27 mouse cellular contexts compared by ENCODE assay signal in the genomic region with DNA sequence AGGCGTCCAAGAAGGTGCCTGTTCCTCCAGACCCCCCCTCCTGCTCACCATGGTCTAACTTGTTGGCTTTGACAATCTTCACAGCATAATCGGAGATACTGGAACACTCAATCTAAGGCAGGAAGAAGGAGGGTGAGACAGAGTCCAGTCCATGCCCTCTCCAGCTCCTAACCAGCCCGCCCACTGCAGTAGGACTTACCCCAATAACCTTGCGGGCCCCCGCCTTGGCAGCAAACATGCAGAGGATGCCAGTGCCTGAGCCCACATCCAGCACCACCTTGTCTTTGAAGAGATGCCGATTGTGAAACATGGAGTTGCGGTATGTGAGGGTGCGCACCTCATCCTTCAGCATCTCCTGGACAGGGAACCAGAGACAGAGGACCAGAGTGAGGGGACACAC.
"Had no signal": no experiment of that assay in that cellular context is flagged by ENCODE, and none has a peak within 500 bp of the region (broad histone marks: within the 10 kb centered on the region; RNA-seq: fewer than 3 reads in every experiment).

No protein-coding gene starts in this region.

- H3K9me3 ChIP-seq: heart, embryonic 13.5 days; heart, embryonic 15.5 days; hindbrain, embryonic 10.5 days; hindbrain, embryonic 12.5 days; intestine, embryonic 15.5 days; limb, embryonic 12.5 days; liver, embryonic 13.5 days; liver, embryonic 15.5 days had no signal

- H3K4me3 ChIP-seq: gastrocnemius, adult 2 months; heart, adult 2 months; heart, embryonic 13.5 days; heart, embryonic 15.5 days; hindbrain, embryonic 10.5 days; hindbrain, embryonic 12.5 days; intestine, embryonic 15.5 days; limb, embryonic 12.5 days; liver, embryonic 13.5 days; liver, embryonic 15.5 days had no signal

- H3K27me3 ChIP-seq: heart, embryonic 13.5 days; heart, embryonic 15.5 days; hindbrain, embryonic 12.5 days; intestine, embryonic 15.5 days; limb, embryonic 12.5 days; liver, embryonic 13.5 days; liver, embryonic 15.5 days had no signal

- DNase-seq: gastrocnemius, adult 2 months; gastrocnemius, postnatal 10 days; gastrocnemius, postnatal 25 days; heart, adult 2 months; heart, postnatal 4 days; kidney, adult 18-20 months; kidney, adult 8-10 months; kidney, postnatal 10 days; kidney, postnatal 25 days; layer of hippocampus, adult 9-11 months; layer of hippocampus, postnatal 36 days; left cerebral cortex, postnatal 4 days; liver; liver, embryonic 13.5 days had no signal

- H3K9ac ChIP-seq: heart, embryonic 13.5 days; heart, embryonic 15.5 days; hindbrain, embryonic 12.5 days; hindbrain, embryonic 14.5 days; intestine, embryonic 15.5 days; limb, embryonic 12.5 days; liver, embryonic 13.5 days; liver, embryonic 15.5 days had no signal

- H3K4me2 ChIP-seq: heart, embryonic 11.5 days; heart, embryonic 13.5 days; heart, embryonic 15.5 days; hindbrain, embryonic 12.5 days; hindbrain, embryonic 14.5 days; intestine, embryonic 15.5 days; limb, embryonic 12.5 days; liver, embryonic 11.5 days; liver, embryonic 13.5 days; liver, embryonic 15.5 days had no signal

- H3K27ac ChIP-seq: gastrocnemius, adult 2 months; heart, adult 2 months; heart, embryonic 13.5 days; heart, embryonic 15.5 days; hindbrain, embryonic 10.5 days; hindbrain, embryonic 12.5 days; hindbrain, embryonic 14.5 days; intestine, embryonic 15.5 days; limb, embryonic 12.5 days; liver, embryonic 13.5 days; liver, embryonic 15.5 days had no signal

- ATAC-seq: hindbrain, embryonic 16.5 days; inflammation-experienced regulatory T-cells, adult 6 months; intestine, embryonic 15.5 days; intestine, postnatal 0 days had no signal
